Mouse (Mus musculus) layer of hippocampus, adult 8-10 months (tissue): ENCODE results near the gene Tfdp1. TPM values are rescaled to one million over a fixed set of nuclear protein-coding genes. Genes with fewer than 3 reads are reported as not detected.
"Not testable (repeated sequence)": the region's sequence is repeated elsewhere in the genome, so short reads cannot be mapped to it uniquely, and the experiment has no call there.

Experiments used
- DNase-seq, 2 experiments: peaks; one replicate each; pipeline ENCODE4 v3.0.0; 2022; ENCODE audit warnings: low spot score in 2 of 2
- total RNA-seq, 4 experiments: library from RNA; stranded (reverse); gene quantifications; 2 replicates each; pipeline ENCODE4 v1.2.4; 2022

Tfdp1 gene
- 10 to 100 TPM; 58.4 to 71.6 (median 67.4) TPM for total RNA-seq

GRCm38 (mm10) chr8:13338255-13338860, at the start of gene Tfdp1:
Gene Tfdp1 (plus strand): TSS chr8:13338751.
- DNase-seq = peak; percentile 56 to 68

- peak; percentile 45 to 81 for DNase-seq
These were observed 46.2 kb upstream of the Tfdp1 start for GRCm38 (mm10) chr8:13292364-13292763.

- no peak for DNase-seq
These were observed 44.7 kb upstream of the Tfdp1 start for GRCm38 (mm10) chr8:13293677-13294470.

DNA sequence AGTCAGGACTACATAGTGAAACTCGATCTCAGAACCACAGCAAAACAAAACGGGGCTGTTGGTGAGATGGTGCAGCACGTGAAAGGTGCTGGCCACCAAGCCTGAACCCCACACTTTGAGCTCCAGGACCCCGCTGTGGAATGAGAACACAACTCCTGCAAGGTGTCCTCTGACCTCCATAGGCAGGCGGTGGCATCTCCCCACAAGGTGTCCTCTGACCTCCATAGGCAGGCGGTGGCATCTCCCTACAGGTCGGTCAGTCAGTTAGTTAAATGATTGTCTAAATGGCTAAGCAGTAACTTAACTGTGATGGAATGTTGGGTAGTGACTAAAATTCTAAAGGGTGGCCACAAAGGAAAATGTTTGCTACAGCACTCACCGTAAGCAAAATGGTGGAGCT, 39.0 kb upstream of the Tfdp1 start:
- DNase-seq = no peak

DNA sequence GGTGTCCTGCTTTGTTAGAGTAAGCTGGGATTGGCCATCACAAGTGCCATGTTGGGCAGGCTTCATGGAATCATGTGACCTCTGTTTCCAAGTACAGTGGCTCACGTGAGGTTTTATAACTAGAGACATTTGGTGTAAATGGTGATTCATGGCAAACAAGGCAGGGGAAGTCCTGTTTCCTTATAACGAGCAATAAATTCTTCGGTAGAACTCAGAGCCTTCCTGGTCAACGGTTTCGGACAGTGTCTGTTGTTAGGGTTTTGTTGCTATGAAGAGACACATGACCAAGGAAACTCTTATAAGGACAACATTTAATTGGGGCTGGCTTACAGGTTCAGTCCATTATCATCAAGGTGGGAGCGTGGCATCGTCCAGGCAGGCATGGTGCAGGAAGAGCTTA, 37.5 kb upstream of the Tfdp1 start:
- no peak for DNase-seq

- DNase-seq = no peak
These were observed 33.1 kb upstream of the Tfdp1 start for GRCm38 (mm10) chr8:13305459-13305858.

DNA sequence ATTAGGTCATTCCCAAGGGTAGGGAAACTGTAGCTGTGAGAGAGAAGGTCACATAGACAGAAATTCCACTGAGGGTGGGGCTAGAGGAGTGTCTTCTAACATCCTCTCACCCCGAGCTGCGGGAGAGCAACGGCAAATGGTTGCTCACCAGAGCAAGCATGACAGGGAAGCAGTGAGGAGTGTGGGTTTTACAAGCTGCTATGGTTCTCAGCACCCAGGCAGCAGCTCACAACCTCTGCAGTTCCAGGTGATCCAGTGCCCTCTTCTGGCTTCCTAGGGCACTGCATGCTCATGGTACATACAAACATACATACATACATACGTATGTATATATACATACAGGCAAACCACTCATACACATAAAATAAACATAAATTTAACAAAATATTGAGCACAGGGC, 32.7 kb upstream of the Tfdp1 start:
- no peak for DNase-seq

- DNase-seq = no peak
These were observed 32.1 kb upstream of the Tfdp1 start for GRCm38 (mm10) chr8:13306309-13306909.

GRCm38 (mm10) chr8:13306916-13307315, 31.6 kb upstream of the Tfdp1 start:
- DNase-seq = no peak

DNA sequence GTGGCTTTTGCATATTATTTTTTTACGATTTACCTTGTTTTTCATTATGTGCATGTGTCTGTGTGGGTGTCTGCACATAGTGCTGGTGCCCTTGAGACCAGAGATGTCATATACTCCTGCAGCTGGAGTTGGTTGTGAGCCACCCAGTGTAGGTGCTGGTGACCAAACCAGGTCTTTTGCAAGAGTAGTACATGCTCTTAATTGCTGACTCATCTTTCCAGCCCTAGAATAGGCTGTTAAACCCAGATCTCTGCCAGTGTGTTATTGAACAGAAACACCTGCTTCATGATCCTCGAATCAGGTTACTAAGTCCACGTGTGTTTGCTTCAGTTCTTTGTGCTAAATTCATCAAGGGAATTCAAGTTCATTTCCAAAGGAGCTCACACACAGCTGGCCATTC, 23.6 kb upstream of the Tfdp1 start:
- no peak for DNase-seq

- no peak for DNase-seq
These were observed 21.9 kb upstream of the Tfdp1 start for GRCm38 (mm10) chr8:13316671-13317070.

DNA sequence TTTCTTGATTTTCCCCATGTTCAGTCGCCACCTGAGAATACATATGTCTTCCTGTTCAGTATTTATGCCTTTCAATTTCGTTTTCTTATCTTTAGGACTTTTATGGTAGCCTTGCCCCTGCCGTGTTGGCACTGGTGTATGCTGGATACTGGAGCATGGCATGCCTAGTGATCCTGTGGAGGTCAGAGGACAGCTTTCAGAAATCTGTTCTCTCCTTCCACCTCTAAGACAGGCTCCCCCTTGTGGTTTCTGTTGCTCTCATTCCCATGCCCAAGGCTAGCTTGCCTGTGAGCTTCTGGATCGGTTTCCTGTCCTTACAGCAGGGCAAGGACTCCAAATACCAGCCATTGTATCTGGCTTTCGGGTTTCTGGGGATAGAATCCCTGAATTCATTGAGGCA, 12.0 kb upstream of the Tfdp1 start:
- DNase-seq = no peak

DNA sequence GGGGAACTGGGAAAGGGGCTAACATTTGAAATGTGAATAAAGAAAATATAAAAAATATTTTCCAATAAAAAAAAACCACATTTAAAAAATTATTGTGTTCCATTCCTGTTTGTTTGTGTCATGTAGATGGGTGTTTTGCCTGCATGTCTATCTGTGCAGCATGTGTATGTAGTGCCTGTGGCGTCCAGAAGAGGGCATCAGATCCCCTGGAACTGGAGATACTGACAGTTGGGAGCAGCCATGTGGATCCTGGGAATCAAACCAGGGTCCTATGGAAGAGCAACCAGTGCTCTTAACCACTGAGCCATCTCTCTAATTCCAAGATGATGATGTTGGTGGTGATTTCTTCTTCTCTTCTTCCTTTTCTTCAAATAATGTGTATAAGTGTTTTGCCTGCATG, 3.9 kb upstream of the Tfdp1 start:
- DNase-seq = no peak

DNA sequence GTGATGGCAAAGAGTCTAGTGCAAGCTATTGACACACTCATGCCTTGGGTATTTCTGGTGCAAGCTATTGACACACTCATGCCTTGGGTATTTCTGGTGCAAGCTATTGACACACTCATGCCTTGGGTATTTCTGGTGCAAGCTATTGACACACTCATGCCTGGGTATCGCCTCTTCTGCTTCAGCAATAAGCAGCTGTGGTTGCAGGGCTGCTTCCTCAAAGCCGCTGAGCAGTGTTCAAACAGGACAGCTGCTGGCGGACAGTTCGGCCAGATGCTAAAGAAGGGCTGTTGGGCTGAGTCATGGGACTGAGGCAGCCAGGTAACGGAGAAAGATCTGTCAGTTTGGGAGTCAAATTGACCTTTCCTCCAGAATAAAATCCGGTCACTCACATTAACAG, 1.3 kb upstream of the Tfdp1 start:
- DNase-seq = not testable (repeated sequence)

- DNase-seq = no peak
These were observed 873 bp upstream of the Tfdp1 start for GRCm38 (mm10) chr8:13337678-13338077.

DNA sequence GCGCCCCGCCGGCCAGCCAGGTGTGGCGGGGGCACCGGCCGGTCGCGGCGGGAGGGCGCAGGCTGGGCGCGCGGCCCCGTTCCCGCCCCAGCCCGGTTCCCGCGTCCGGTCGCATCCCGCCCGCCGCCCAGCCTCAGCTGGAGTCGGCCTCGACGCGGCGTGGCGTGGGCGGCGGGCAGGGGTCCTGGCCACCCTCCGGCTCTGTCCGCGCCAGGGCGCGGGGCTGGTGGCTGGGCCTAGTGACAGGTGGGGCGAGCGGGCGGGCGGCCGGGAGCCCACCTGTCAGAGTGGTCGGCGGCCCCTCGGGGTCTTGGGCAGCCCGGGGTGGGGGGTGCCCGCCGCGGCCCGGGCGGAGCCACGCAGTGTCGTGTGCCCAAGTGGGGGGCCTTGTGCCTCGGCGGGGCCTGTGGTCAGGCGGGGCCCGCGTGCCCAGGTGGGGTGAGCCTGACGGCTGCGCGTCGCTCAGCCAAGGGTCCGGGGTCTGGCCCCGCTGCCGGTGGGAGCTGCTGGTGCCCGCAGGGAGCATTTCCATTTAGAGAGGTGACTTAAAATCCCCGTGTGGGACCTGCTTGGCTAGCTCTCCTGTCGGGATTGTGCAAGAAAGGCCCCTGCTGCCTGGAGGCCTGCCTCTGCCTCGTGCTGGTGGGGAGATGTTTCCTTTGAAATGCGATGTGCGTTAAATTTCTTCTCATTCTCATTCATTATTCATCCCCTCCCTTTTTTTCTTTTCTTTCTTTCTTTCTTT, 522 bp downstream of the Tfdp1 start:
- DNase-seq = no peak

- DNase-seq = no peak
These were observed 1.1 kb downstream of the Tfdp1 start for GRCm38 (mm10) chr8:13339646-13339990.

DNA sequence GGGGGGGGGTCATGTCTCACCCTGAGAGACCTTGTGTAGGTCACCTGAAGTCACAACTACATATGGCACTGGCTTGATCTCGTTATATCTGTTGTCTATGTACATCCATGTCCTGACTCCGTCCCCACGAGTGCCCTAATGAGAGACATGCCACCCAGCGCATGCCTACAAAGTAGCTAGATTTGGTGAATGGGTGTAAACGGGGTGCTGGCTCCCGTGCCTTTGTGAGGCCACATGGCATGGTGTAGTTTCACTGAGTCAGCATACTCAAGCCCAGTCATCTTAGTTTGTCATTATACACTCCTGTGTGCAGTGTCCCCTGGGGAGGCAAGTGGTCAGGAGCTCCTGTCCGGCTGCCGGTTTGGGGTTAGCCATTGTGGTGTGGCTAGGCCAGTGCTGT, 2.1 kb downstream of the Tfdp1 start:
- DNase-seq = no peak

DNA sequence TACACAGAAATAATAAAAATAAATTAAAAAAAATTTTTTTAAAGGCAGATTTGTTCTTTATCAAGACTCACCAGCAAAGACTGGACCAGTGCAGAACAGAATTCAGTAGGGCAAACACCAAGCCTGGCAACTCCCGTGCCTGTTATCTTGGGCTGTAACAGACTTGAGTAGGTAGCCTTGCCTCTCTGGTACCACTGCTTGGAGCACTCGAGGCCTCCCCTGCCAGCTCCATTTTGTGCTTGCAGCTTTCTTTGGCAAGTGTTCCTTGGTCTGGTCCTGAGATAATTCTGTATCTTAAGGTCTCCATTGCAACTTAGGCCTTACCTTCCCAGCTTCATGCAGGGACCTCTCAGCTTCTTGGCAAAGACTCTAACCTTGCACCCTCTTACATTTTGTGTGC, 3.8 kb downstream of the Tfdp1 start:
- no peak for DNase-seq

- DNase-seq = no peak
These were observed 4.6 kb downstream of the Tfdp1 start for GRCm38 (mm10) chr8:13343134-13343533.

DNA sequence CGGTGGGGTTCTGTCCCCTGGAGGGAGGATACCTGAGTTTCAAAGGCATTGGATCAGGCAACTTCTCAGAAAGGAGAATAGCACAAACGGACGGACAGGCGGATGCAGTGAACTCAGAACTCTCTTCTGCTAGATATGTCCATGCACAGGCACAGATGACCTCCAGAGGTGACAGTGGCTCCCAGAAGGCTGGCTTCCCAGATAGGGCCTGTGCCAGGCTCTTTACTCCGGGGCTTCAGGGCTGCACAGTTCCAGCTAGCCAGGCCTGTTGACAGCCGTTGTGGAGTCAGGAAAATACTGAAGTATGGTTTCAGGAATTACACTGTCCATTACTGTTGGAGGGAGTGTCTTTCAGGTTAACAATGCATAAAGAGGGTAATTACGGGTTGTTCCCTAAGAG, 11.5 kb downstream of the Tfdp1 start:
- DNase-seq = no peak

DNA sequence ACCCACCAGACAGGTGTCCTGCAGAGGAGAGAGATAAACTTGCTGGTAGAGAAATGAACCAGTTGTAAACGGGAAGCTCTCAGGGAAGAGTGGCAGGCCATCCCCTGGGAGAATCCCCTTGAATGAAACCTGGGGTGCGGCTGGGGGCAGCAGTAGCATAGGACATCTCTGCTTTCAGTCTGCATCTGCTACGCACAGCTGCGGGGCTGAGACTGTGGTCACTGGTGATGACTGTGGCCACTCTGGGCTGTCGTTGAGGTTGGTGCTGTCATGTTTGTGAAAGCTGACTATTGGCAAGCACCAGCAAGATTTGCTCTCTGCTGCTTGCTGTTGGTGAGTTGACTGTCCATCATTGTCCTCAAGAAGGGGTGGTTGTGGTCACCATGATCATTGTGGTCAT, 13.0 kb downstream of the Tfdp1 start:
- no peak for DNase-seq
